In genomic region chr6:94681446-94682269, GRCm38 (mm10) we compare ENCODE assay signal across 8 mouse cellular contexts. TPM values are rescaled to one million over a fixed set of nuclear protein-coding genes. Genes with fewer than 3 reads are reported as not detected.
DNase-seq lines count a peak whose midpoint lies in the region; ATAC-seq and TF ChIP-seq lines count a peak whose summit lies in the region.

No protein-coding gene starts in this region.

- TF ChIP-seq CTCF in Patski (IDR thresholded peaks at IDR 0.05): no peak

- peaks cover 27% of the 10 kb centered on the region for H3K4me1 ChIP-seq in liver, embryonic 11.5 days (replicated peaks; ENCODE audit: control insufficient read depth, insufficient read depth, low read length)
- H3K4me1 ChIP-seq in stomach, embryonic 15.5 days: peaks cover 73% of the 10 kb centered on the region

- no peaks in the 10 kb centered on the region for H3K9me3 ChIP-seq in liver, embryonic 11.5 days (ENCODE audit: control insufficient read depth, low read length)
- no peaks in the 10 kb centered on the region for H3K9me3 ChIP-seq in stomach, embryonic 15.5 days

- in situ Hi-C loops in Patski (cut with MboI; ENCODE audit: low pct_unique_long_range_greater_than_20kb): no loop called here

- no peak overlapping the region for H3K4me3 ChIP-seq in liver, embryonic 11.5 days (ENCODE audit: low read depth, low read length)
- no peak overlapping the region; the same call in 1 of the 2 replicates for H3K4me3 ChIP-seq in stomach, embryonic 15.5 days (replicated peaks)

- no peak overlapping the region for H3K9ac ChIP-seq in liver, embryonic 11.5 days (ENCODE audit: low read depth, low read length)
- H3K9ac ChIP-seq in stomach, embryonic 15.5 days: no peak overlapping the region

- peak overlapping the region; percentile 2; the same call in 1 of the 2 replicates for H3K4me2 ChIP-seq in liver, embryonic 11.5 days
- peak overlapping the region; percentile 37 for H3K4me2 ChIP-seq in stomach, embryonic 15.5 days

- no peak for DNase-seq in liver, embryonic 11.5 days (ENCODE audit: low spot score)
- DNase-seq in liver: no peak
- no peak for DNase-seq in Patski (ENCODE audit: low read depth, low spot score)
- peak; percentile 89 for DNase-seq in induced T-regulatory cell, adult 2 months (ENCODE audit: low read depth)
- DNase-seq in right cerebral cortex, adult 18-20 months: no peak
- DNase-seq in right cerebral cortex, postnatal 36 days (ENCODE audit: low spot score in 2 of 2): no peak

- H3K27ac ChIP-seq in liver, embryonic 11.5 days (ENCODE audit: low read depth, low read length): no peak overlapping the region
- peak overlapping the region; percentile 79 for H3K27ac ChIP-seq in stomach, embryonic 15.5 days

- no peak for ATAC-seq in liver, embryonic 11.5 days (replicated peaks; ENCODE audit: low FRiP score)
- ATAC-seq in Patski: peak; percentile 34
- ATAC-seq in stomach, embryonic 15.5 days (ENCODE audit: insufficient read depth, low FRiP score, low read depth): no peak
- ATAC-seq in erythroblast, adult 5-6 weeks (replicated peaks; ENCODE audit: low FRiP score, poor library complexity, severe bottlenecking): no peak

- 40% methylated on average over 15 of the region's 15 CpGs for WGBS in liver, embryonic 11.5 days
- WGBS in stomach, embryonic 15.5 days: 18% methylated on average over 15 of the region's 15 CpGs

- POLR2A ChIA-PET in Patski (lab: Charles Lee): no interaction called here

- CTCF ChIA-PET in Patski (lab: Charles Lee): interaction anchor here (1.6 kb wide), 1 partner anchor 10 kb away, joined by 3 read pairs; no protein-coding TSS in a partner anchor

- H3K27me3 ChIP-seq in liver, embryonic 11.5 days (replicated peaks; ENCODE audit: control insufficient read depth, insufficient read depth, low read length): no peaks in the 10 kb centered on the region; the same call in none of the 2 replicates
- H3K27me3 ChIP-seq in Patski: no peaks in the 10 kb centered on the region
- H3K27me3 ChIP-seq in stomach, embryonic 15.5 days (replicated peaks): no peaks in the 10 kb centered on the region

- no peaks in the 10 kb centered on the region for H3K36me3 ChIP-seq in liver, embryonic 11.5 days (ENCODE audit: control insufficient read depth, insufficient read depth, low read length)
- H3K36me3 ChIP-seq in stomach, embryonic 15.5 days: no peaks in the 10 kb centered on the region

RNA-seq across cellular contexts. Expression of gene Lrig1, which starts 18.3 kb away (rescaled TPM):
- 2.9 and 4.3 TPM in 2 replicates for polyA plus RNA-seq in liver, embryonic 11.5 days (2014; fragmentation: Nextera tagmentation; extraction: Ambion mirVana)
- 45.8 TPM for polyA plus RNA-seq in Patski (2021)
- polyA plus RNA-seq in stomach, embryonic 15.5 days (2015; fragmentation: Nextera tagmentation; extraction: Ambion mirVana): 25.7 TPM in 2 replicates
- total RNA-seq in erythroblast, adult 5-6 weeks (2015; ENCODE audit: low replicate concordance): 1.2 and 2.5 TPM in 2 replicates
- 1.3 and 2.5 TPM in 2 replicates for total RNA-seq in erythroblast, adult 5-6 weeks (2017; ENCODE audit: low replicate concordance)
